Comparison of ENCODE assay signal across 8 mouse cellular contexts in genomic region chr11:116004186-116004823, GRCm38 (mm10). TPM values are rescaled to one million over a fixed set of nuclear protein-coding genes. Genes with fewer than 3 reads are reported as not detected.
DNase-seq lines count a peak whose midpoint lies in the region; ATAC-seq and TF ChIP-seq lines count a peak whose summit lies in the region.

No protein-coding gene starts in this region.

- peak overlapping the region; percentile 51 for H3K27ac ChIP-seq in left cerebral cortex, adult 2 months
- H3K27ac ChIP-seq in embryonic facial prominence, embryonic 12.5 days = 0 out of 2 replicates have a peak overlapping the region, but pooled peaks have one; percentile 31
- H3K27ac ChIP-seq in intestine, embryonic 16.5 days (ENCODE audit: low read length) = peak overlapping the region; percentile 96
- H3K27ac ChIP-seq in neural tube, embryonic 13.5 days (replicated peaks) = 0 out of 2 replicates have a peak overlapping the region, but pooled peaks have one; percentile 23

- peak overlapping the region; percentile 51 for H3K4me2 ChIP-seq in embryonic facial prominence, embryonic 12.5 days (replicated peaks)
- H3K4me2 ChIP-seq in intestine, embryonic 16.5 days (ENCODE audit: low read depth, low read length) = peak overlapping the region; percentile 77
- peak overlapping the region; percentile 59 for H3K4me2 ChIP-seq in neural tube, embryonic 13.5 days

- peaks cover 2% of the 10 kb centered on the region; the same call in 1 of the 2 replicates for H3K27me3 ChIP-seq in embryonic facial prominence, embryonic 12.5 days
- H3K27me3 ChIP-seq in intestine, embryonic 16.5 days (replicated peaks; ENCODE audit: control insufficient read depth, insufficient read depth, low read length) = no peaks in the 10 kb centered on the region
- peaks cover 7% of the 10 kb centered on the region for H3K27me3 ChIP-seq in neural tube, embryonic 13.5 days

- no peaks in the 10 kb centered on the region for H3K9me3 ChIP-seq in embryonic facial prominence, embryonic 12.5 days
- no peaks in the 10 kb centered on the region for H3K9me3 ChIP-seq in intestine, embryonic 16.5 days (ENCODE audit: control insufficient read depth, low read length)
- H3K9me3 ChIP-seq in neural tube, embryonic 13.5 days = no peaks in the 10 kb centered on the region

- H3K9ac ChIP-seq in embryonic facial prominence, embryonic 12.5 days = peak overlapping the region; percentile 37; the same call in 1 of the 2 replicates
- peak overlapping the region; percentile 67 for H3K9ac ChIP-seq in intestine, embryonic 16.5 days (ENCODE audit: low read depth, low read length)
- peak overlapping the region; percentile 64 for H3K9ac ChIP-seq in neural tube, embryonic 13.5 days

- H3K36me3 ChIP-seq in embryonic facial prominence, embryonic 12.5 days = peaks cover 18% of the 10 kb centered on the region; the same call in 1 of the 2 replicates
- H3K36me3 ChIP-seq in intestine, embryonic 16.5 days (ENCODE audit: control insufficient read depth, insufficient read depth, low read length) = 0 out of 2 replicates have a peak, but pooled peaks cover 9% of the 10 kb centered on the region
- peaks cover 14% of the 10 kb centered on the region; the same call in 1 of the 2 replicates for H3K36me3 ChIP-seq in neural tube, embryonic 13.5 days

- no peak for DNase-seq in left cerebral cortex, adult 2 months (ENCODE audit: extremely low spot score in 1 of 2, low spot score in 2 of 2)
- no peak for DNase-seq in left cerebral cortex, postnatal 36 days (ENCODE audit: low spot score in 2 of 2)
- no peak for DNase-seq in layer of hippocampus, adult 8-10 months (ENCODE audit: low spot score in 2 of 2)
- no peak for DNase-seq in MN1 (ENCODE audit: low spot score)

- intact Hi-C loops in left cerebral cortex, adult 2 months (cut with DNase I) = loop anchor here (10.0 kb wide), 1 partner anchor 280 kb away; no protein-coding TSS in a partner anchor
- intact Hi-C loops in left cerebral cortex, postnatal 36 days (cut with DNase I) = no loop called here

- no peak for ATAC-seq in embryonic facial prominence, embryonic 12.5 days (ENCODE audit: insufficient number of reproducible peaks, insufficient read depth, low FRiP score, low TSS enrichment)
- no peak for ATAC-seq in intestine, embryonic 16.5 days
- no peak for ATAC-seq in neural tube, embryonic 13.5 days (ENCODE audit: low read depth)
- no peak for ATAC-seq in monocyte, adult 5-6 weeks (replicated peaks; ENCODE audit: insufficient number of reproducible peaks, low FRiP score, low TSS enrichment, poor library complexity, severe bottlenecking)

- TF ChIP-seq CTCF in left cerebral cortex, adult 2 months (IDR thresholded peaks at IDR 0.05) = no peak

- WGBS in embryonic facial prominence, embryonic 12.5 days = 39% methylated on average over 8 of the region's 8 CpGs
- 26% methylated on average over 8 of the region's 8 CpGs for WGBS in intestine, embryonic 16.5 days
- WGBS in neural tube, embryonic 13.5 days = 33% methylated on average over 8 of the region's 8 CpGs

- H3K4me1 ChIP-seq in embryonic facial prominence, embryonic 12.5 days = peaks cover 17% of the 10 kb centered on the region
- H3K4me1 ChIP-seq in intestine, embryonic 16.5 days (ENCODE audit: control insufficient read depth, insufficient read depth, low read length) = peaks cover 37% of the 10 kb centered on the region
- peaks cover 23% of the 10 kb centered on the region for H3K4me1 ChIP-seq in neural tube, embryonic 13.5 days (replicated peaks)

- H3K4me3 ChIP-seq in left cerebral cortex, adult 2 months = peak overlapping the region; percentile 40
- H3K4me3 ChIP-seq in embryonic facial prominence, embryonic 12.5 days = peak overlapping the region; percentile 26
- peak overlapping the region; percentile 44 for H3K4me3 ChIP-seq in intestine, embryonic 16.5 days (ENCODE audit: low read length)
- peak overlapping the region; percentile 31 for H3K4me3 ChIP-seq in neural tube, embryonic 13.5 days

RNA-seq across cellular contexts. Expression of gene Galk1, which starts 8.2 kb away (rescaled TPM):
- total RNA-seq in left cerebral cortex, adult 2 months (2021) = 10 to 100 TPM; 13.3 to 13.9 TPM
- total RNA-seq in left cerebral cortex, postnatal 36 days (2021) = 10 to 100 TPM; 15.8 to 18.6 TPM
- 165 and 169 TPM in 2 replicates for polyA plus RNA-seq in embryonic facial prominence, embryonic 12.5 days (2016; fragmentation: Nextera tagmentation; extraction: Ambion mirVana)
- 360 and 389 TPM in 2 replicates for polyA plus RNA-seq in intestine, embryonic 16.5 days (2015; fragmentation: Nextera tagmentation; extraction: Ambion mirVana)
- 73.9 and 74.4 TPM in 2 replicates for polyA plus RNA-seq in neural tube, embryonic 13.5 days (2015; fragmentation: Nextera tagmentation; extraction: Ambion mirVana)
- 10 to 100 TPM; 11.6 to 20.7 (median 16.1) TPM for total RNA-seq in layer of hippocampus, adult 8-10 months (2022)
- 3.6 to 6.4 TPM (median 5.8 TPM) in 3 replicates for total RNA-seq in monocyte, adult 5-6 weeks (2017)

RNA-seq across cellular contexts. Expression of gene H3f3b, which starts 23.5 kb away (rescaled TPM):
- total RNA-seq in left cerebral cortex, adult 2 months (2021) = 100 to 1,000 TPM; 247 to 254 TPM
- total RNA-seq in left cerebral cortex, postnatal 36 days (2021) = 100 to 1,000 TPM; 253 to 254 TPM
- polyA plus RNA-seq in embryonic facial prominence, embryonic 12.5 days (2016; fragmentation: Nextera tagmentation; extraction: Ambion mirVana) = 2,246 and 2,293 TPM in 2 replicates
- 1,239 and 1,387 TPM in 2 replicates for polyA plus RNA-seq in intestine, embryonic 16.5 days (2015; fragmentation: Nextera tagmentation; extraction: Ambion mirVana)
- 2,165 and 2,421 TPM in 2 replicates for polyA plus RNA-seq in neural tube, embryonic 13.5 days (2015; fragmentation: Nextera tagmentation; extraction: Ambion mirVana)
- 100 to 1,000 TPM; 243 to 308 (median 280) TPM for total RNA-seq in layer of hippocampus, adult 8-10 months (2022)
- 1,370 to 2,118 TPM (median 2,068 TPM) in 3 replicates for total RNA-seq in monocyte, adult 5-6 weeks (2017)

RNA-seq across cellular contexts. Expression of gene Unk, which starts 25.8 kb away (rescaled TPM):
- 10 to 100 TPM; 22.7 to 24.6 TPM for total RNA-seq in left cerebral cortex, adult 2 months (2021)
- total RNA-seq in left cerebral cortex, postnatal 36 days (2021) = 10 to 100 TPM; 18.9 to 27.0 TPM
- polyA plus RNA-seq in embryonic facial prominence, embryonic 12.5 days (2016; fragmentation: Nextera tagmentation; extraction: Ambion mirVana) = 43.6 and 44.1 TPM in 2 replicates
- 22.9 and 24.4 TPM in 2 replicates for polyA plus RNA-seq in intestine, embryonic 16.5 days (2015; fragmentation: Nextera tagmentation; extraction: Ambion mirVana)
- 32.4 and 33.1 TPM in 2 replicates for polyA plus RNA-seq in neural tube, embryonic 13.5 days (2015; fragmentation: Nextera tagmentation; extraction: Ambion mirVana)
- 10 to 100 TPM; 26.3 to 31.6 (median 28.2) TPM for total RNA-seq in layer of hippocampus, adult 8-10 months (2022)
- total RNA-seq in monocyte, adult 5-6 weeks (2017) = 8.3 to 18.3 TPM (median 11.6 TPM) in 3 replicates

RNA-seq across cellular contexts. Expression of gene Itgb4, which starts 29.8 kb away (rescaled TPM):
- 1 to 10 TPM; 5.1 to 5.7 TPM for total RNA-seq in left cerebral cortex, adult 2 months (2021)
- total RNA-seq in left cerebral cortex, postnatal 36 days (2021) = 1 to 10 TPM; 5.1 to 7.3 TPM
- polyA plus RNA-seq in embryonic facial prominence, embryonic 12.5 days (2016; fragmentation: Nextera tagmentation; extraction: Ambion mirVana) = 4.1 and 4.2 TPM in 2 replicates
- 11.9 and 15.2 TPM in 2 replicates for polyA plus RNA-seq in intestine, embryonic 16.5 days (2015; fragmentation: Nextera tagmentation; extraction: Ambion mirVana)
- 1.9 and 2.7 TPM in 2 replicates for polyA plus RNA-seq in neural tube, embryonic 13.5 days (2015; fragmentation: Nextera tagmentation; extraction: Ambion mirVana)
- 10 to 100 TPM in 3 of 4 experiments, 1 to 10 TPM in 1; 6.7 to 13.0 (median 11.3) TPM for total RNA-seq in layer of hippocampus, adult 8-10 months (2022)
- total RNA-seq in monocyte, adult 5-6 weeks (2017) = not detected in 3 replicates

Comparison
In these comparisons a context has a peak if more than half of its experiments do, and no peak if none do; other contexts are left out.
1. H3K27ac ChIP-seq: peak in every context shown above with its lines; median percentile 96 in intestine, embryonic 16.5 days; 51 in left cerebral cortex, adult 2 months; 31 in embryonic facial prominence, embryonic 12.5 days; 23 in neural tube, embryonic 13.5 days.